Mouse (Mus musculus): ENCODE measurements around the gene Bahcc1.

- no peak for TF ChIP-seq CTCF (conservative IDR thresholded peaks at IDR 0.05; ENCODE audit: low read length)
- no peak for TF ChIP-seq POU5F1 (IDR thresholded peaks at IDR 0.05; ENCODE audit: borderline replicate concordance, low read length)
- TF ChIP-seq NANOG (IDR thresholded peaks at IDR 0.05; ENCODE audit: borderline replicate concordance, low read length) = no peak
Observed at GRCm38 (mm10) chr11:120298441-120299141, 65.8 kb downstream of the Bahcc1 start.

All from E14TG2a.4 (cell line).